Mouse (Mus musculus) kidney, postnatal 14 days (tissue): ENCODE results near the gene Pate4.
"Not testable (repeated sequence)": the region's sequence is repeated elsewhere in the genome, so short reads cannot be mapped to it uniquely, and the experiment has no call there.

Experiments
- DNase-seq: peaks from one replicate; pipeline ENCODE4 v3.0.0; 2022; ENCODE audit warnings: mixed read lengths

The Pate4 gene

GRCm38 (mm10) chr9:35611841-35612240 is at the start of gene Pate4:
Gene Pate4, minus strand, starts transcription at chr9:35611941.
- no peak for DNase-seq

- no peak for DNase-seq
Measured at GRCm38 (mm10) chr9:35648102-35648501, 36.4 kb upstream of the Pate4 start, which contains the start of gene Pate3. Gene Pate3, minus strand, starts transcription at chr9:35648202.

DNA sequence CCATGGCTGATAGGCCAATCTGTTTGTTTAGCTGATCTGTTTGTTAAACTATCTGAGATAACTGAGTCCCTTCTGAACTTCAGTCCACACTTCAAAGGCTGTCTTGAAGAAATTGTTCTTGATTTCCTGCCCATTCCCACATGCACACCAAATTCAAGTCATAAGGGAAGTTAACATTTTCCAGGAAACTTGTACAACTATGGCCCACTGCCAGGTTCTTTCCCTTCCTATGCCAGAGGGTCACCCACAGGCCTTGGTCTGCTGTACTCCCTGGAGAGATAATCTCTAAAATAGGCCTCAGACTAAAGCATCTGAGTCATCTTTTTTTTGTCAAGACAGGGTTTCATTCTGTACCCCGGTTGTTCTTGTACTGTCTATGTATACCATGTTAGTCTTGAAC is 21.2 kb upstream of the Pate4 start:
- peak; percentile 4 for DNase-seq

DNA sequence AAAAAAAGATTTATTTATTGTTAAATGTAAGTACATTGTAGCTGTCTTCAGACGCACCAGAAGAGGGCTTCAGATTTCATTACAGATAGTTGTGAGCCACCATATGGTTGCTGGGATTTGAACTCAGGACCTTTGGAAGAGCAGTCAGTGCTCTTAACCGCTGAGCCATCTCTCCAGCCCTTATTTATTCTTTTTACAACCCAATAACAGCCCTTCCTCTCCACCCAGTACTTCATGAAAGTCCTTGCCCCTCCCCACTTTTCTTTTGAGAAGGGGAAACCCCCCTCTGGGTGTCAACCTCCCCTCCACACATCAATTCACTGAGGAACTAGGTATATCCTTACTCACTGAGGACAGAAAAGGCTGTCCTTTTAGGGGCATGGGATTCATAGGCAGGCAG is 5.0 kb upstream of the Pate4 start:
- DNase-seq, result not testable (repeated sequence)

DNA sequence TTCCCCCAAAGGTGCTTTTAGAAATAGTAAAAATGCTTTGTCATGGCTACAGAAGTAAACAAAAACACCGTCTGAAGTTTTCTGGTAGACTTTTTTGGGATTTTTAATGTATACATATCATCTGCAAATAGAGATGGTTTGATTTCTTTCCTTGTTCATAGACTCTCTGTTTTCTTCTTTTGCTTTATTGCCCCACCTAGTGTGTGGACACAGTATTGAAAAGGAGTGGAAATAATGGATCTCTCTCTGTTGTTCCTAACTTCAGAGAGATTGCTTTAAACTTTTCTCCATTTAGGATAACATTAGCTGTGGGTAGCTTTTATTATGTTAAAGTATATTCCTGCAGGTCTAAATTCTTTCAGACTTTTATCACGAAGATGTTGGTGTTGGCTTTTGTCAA is 2.3 kb upstream of the Pate4 start:
- no peak for DNase-seq

GRCm38 (mm10) chr9:35607647-35608405 is 3.9 kb downstream of the Pate4 start:
- no peak for DNase-seq

- DNase-seq, result peak; percentile 20
Measured at GRCm38 (mm10) chr9:35592903-35593302, 18.8 kb downstream of the Pate4 start.

DNA sequence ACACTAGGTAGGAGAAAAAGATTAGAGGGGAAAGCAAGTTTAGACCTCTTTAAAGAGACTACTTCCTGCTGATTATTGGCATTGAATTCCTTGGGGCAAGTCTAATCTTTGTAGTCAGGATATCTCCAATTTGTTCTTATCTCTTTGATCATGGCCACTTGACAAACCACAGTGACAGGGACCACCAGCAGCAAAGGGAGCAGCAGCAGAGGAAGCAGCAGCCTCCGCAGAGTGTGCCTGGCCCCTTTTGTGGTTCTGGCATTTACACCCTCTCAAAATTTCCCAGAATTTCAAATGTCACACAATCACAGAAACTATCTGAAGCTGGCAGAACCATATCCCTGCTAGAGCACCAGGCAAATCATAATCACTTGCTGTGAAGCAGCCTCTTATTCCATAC is 24.1 kb downstream of the Pate4 start:
- DNase-seq, result no peak

DNA sequence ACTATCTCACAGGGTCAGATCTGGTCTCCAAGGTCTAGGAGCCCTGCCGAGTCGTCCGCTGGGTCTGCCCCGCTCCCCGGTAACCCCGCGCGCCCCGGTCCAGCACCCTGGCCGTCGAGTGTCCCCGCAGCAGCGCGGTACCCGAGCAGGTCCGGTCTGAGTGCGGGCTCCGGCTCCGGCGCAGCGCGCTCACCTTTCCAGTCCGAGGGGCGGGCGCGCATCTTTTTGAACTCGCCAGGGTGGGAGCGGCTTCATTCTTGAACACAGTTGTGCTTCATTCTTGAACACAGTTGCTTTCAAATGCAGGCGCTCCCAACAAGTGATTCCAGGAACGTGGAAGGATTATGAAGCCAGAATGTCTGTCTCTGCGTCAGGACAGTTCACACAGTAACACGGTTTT is 37.3 kb downstream of the Pate4 start:
- DNase-seq, result no peak

- no peak for DNase-seq
Measured at GRCm38 (mm10) chr9:35570663-35571062, 41.1 kb downstream of the Pate4 start.

DNA sequence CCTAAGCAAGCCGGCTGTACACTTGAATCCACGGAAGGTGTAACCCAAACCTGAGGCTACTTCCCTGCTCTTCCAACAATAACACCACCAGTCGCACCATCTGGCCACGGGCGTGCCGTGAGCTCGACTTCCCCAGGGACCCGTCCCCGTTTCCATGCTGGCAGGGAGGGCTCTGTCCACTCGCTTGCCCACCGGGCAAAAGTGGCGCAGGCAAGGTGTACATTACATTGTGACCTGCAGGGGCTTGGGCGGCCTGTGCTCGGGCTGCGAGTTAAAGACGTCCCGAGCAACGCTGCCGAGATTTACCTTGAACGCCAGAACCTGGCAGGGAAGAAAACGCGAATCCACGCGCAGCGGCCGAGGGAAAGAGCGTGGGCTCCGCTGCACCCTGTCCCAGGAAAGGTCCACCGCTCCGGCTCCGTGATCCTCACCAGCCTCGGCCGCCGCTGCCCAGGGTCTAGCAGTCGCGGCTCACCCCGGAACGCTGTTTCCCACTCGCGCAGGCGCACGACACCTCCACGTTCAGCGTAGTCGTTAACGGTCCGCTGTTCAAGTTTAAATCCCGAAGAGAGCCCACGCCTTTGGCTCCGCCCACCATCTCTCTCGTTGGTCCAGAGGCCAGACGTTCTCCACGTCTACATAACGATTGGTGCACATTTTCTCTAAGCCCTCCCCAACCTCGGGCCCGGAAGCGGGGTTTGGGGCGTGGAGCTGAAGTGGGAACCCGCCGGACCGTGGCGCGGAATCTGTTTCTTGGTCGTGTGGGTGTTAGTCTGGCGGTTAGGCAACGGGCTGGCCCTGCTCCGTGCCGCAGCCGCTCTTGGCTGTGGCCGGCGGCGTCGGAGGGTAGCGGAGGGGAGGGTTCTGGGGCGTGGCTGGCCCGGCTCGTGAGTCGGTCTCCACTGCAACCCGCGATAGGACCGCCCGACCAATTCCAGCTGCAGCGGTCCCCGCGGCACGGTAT is 41.9 kb downstream of the Pate4 start, which contains the start of the genes Pate2 and Hyls1:
Gene Pate2 (plus strand): TSS at position 714 of the 964 bp plus-strand sequence.
Gene Hyls1 (minus strand): TSS at position 828 of the 964 bp plus-strand sequence.
- DNase-seq, result peak; percentile 96

GRCm38 (mm10) chr9:35567995-35568394 is 43.7 kb downstream of the Pate4 start:
- DNase-seq, result no peak

DNA sequence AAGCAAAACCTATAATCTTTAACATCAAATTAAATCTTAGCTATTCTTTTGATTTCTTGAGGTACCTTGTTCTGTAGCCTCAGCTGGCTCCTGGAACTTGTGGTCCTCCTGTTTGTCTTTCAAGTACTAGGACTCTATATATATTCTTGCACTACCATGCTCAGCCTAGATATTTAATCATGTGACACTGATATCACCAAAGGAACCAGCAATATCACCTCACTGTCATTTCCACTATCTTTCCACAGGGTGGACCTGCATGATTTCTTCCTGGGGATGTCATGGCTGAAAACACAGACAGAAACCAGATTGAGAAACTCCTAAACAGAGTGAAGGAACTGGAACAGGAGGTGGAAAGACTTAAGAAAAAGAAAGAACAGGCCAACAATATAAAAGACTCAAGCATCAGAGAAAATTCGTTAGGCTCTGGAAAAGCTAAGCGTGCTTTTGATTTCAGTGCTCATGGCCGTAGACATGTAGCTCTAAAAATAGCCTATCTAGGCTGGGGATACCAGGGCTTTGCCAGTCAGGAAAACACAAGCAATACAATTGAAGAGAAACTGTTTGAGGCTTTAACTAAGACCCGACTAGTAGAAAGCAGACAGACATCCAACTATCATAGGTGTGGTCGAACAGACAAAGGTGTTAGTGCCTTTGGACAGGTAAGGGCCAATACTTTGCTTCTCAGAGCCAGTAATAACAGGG is 47.1 kb downstream of the Pate4 start:
- no peak for DNase-seq

- no peak for DNase-seq
Measured at GRCm38 (mm10) chr9:35561583-35561982, 50.2 kb downstream of the Pate4 start.

DNA sequence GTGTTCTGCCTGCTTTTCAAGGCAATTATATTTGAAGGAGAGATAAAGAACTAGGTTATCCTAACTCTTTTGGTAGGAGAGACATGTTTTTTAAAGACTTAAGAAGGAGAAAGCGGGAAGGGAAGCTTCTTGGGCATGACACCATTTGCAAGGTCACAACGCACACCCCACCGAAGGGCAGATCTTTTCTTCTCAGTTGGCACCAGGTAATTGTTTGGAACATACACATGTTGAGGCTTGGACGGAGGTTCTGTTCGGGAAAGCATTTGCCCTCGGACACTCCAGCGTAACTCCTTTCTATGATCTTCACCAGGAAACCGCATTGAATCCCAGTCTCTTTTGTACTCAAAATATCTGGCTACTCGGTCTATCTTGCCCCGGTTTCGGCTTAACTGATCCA is 50.7 kb downstream of the Pate4 start:
- no peak for DNase-seq

DNA sequence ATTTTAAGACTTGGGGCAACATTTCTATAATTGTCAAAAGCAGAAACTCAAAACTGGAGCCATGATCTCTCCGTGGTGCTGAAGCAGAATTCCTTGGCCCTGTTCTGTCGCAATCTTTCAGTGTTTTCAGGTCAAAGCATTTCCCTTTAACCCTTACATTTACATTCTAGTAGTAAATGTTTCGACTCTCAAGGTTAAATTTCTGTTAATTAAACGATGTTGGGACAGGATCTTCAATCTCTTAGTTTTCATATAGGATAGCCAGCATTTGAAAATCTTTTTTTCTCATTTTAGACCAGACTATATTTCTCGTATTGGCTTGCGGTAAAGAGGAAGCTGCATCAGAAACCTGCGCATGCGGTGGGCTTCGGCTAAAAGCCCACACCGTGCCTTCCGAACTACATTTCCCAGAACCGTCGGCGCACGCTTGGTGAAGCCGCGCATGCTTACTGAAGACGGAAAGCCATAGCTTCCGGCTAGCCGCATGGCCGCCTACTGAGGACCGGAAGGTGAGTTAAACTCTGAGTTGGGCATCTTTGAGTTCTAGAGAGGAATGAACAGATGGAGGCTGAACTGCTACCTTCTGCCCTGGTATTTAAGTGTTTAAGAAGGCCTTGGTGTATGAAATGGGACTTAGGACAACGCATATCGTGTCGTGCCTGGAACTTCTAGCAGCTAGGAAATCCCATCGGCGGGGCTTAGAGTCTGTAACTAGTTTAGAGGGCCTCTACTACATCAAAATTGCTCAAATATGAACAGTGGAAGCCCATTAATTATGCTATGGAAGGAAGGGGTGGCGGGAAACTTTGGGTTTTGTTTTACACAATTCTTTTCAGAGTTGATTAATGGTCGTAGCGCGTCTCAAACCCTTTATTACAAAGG is 52.5 kb downstream of the Pate4 start:
- peak; percentile 85 for DNase-seq

GRCm38 (mm10) chr9:35558257-35559008 is 53.3 kb downstream of the Pate4 start, which contains the start of the genes Ddx25 and Pus3:
Gene Ddx25, minus strand, starts transcription at chr9:35558528.
Gene Pus3, plus strand, starts transcription at chr9:35558595.
- peak; percentile 43 for DNase-seq
